Mouse (Mus musculus) Patski (cell line): ENCODE results near the gene Mmel1. TPM values are rescaled to one million over a fixed set of nuclear protein-coding genes. Genes with fewer than 3 reads are reported as not detected.

Experiments used
- ATAC-seq: fragments of 100-300 bp; one replicate; pipeline ENCODE4 v1.8.0; 2021
- CTCF ChIA-PET: fragments of 350-600 bp; sonication (Branson Sonifier 250); formaldehyde crosslinking; loops from one replicate; lab custom pipeline; 2022; ENCODE audit warnings: inconsistent platforms; lab: Charles Lee
- POLR2A ChIA-PET: fragments of 350-600 bp; sonication (Branson Sonifier 250); formaldehyde crosslinking; loops from one replicate; lab custom pipeline; 2022; ENCODE audit warnings: antibody characterized with exemption, inconsistent platforms; lab: Charles Lee
- DNase-seq: peaks from one replicate; pipeline ENCODE4 v3.0.0-alpha.2; 2011; ENCODE audit warnings: low read depth, low spot score
- H3K27me3 ChIP-seq: fragments of 371-371 bp; one replicate; pipeline ENCODE4 v1.5.1; 2021
- CTCF ChIP-seq: fragments of 100-300 bp; IDR thresholded peaks from one replicate; pipeline ENCODE4 v1.5.1; 2021
- in situ Hi-C: fragments of 300-500 bp; cut with MboI; formaldehyde crosslinking; loops from 3 replicates; pipeline ENCODE4 v1.11.1; 2018; ENCODE audit warnings: low pct_unique_long_range_greater_than_20kb, mixed read lengths
- polyA plus RNA-seq: library from polyadenylated mRNA; unstranded; gene quantifications from one replicate; pipeline ENCODE4 v1.2.3, GENCODE M21; 2021

The Mmel1 gene
- polyA plus RNA-seq, 1 experiment from 2014 or later = not detected

GRCm38 (mm10) chr4:154853881-154854280 is 15.5 kb upstream of the Mmel1 start:
- no peak for TF ChIP-seq CTCF
- CTCF ChIA-PET = no interaction called here
- POLR2A ChIA-PET = no interaction called here
- in situ Hi-C loops = no loop called here
- H3K27me3 ChIP-seq = peaks cover 9% of the 10 kb centered on the region
- ATAC-seq (no peak), DNase-seq (no peak)

GRCm38 (mm10) chr4:154854676-154855345 is 14.6 kb upstream of the Mmel1 start:
- TF ChIP-seq CTCF = no peak
- H3K27me3 ChIP-seq = peaks cover 9% of the 10 kb centered on the region
- ATAC-seq = no peak

GRCm38 (mm10) chr4:154855721-154856479 is 13.5 kb upstream of the Mmel1 start:
- ATAC-seq = no peak
- ChIA-PET POLR2A (no interaction called here), CTCF (interaction anchor here (1.4 kb wide), 1 partner anchor 58 kb away, joined by 3 read pairs; no protein-coding TSS in a partner anchor)
- TF ChIP-seq CTCF = no peak
- no peak for DNase-seq
- in situ Hi-C loops = no loop called here
- H3K27me3 ChIP-seq = peaks cover 14% of the 10 kb centered on the region

More at GRCm38 (mm10) chr4:154854676-154855345, 14.6 kb upstream of the Mmel1 start:
- POLR2A ChIA-PET = no interaction called here
- CTCF ChIA-PET = no interaction called here
- no peak for DNase-seq
- in situ Hi-C loops = no loop called here

GRCm38 (mm10) chr4:154856480-154856837 is 12.9 kb upstream of the Mmel1 start:
- POLR2A ChIA-PET = no interaction called here
- ATAC-seq = no peak
- TF ChIP-seq CTCF = no peak
- DNase-seq = no peak
- CTCF ChIA-PET = interaction anchor here (1.4 kb wide), 1 partner anchor 58 kb away, joined by 3 read pairs; no protein-coding TSS in a partner anchor
- in situ Hi-C loops = no loop called here
- H3K27me3 ChIP-seq = peaks cover 19% of the 10 kb centered on the region

- POLR2A ChIA-PET = no interaction called here
- peaks cover 19% of the 10 kb centered on the region for H3K27me3 ChIP-seq
- in situ Hi-C loops = no loop called here
- no peak for ATAC-seq
- TF ChIP-seq CTCF = no peak
- no peak for DNase-seq
- CTCF ChIA-PET = interaction anchor here (1.4 kb wide), 1 partner anchor 59 kb away, joined by 3 read pairs; no protein-coding TSS in a partner anchor
These were observed 12.5 kb upstream of the Mmel1 start for GRCm38 (mm10) chr4:154856882-154857281.

GRCm38 (mm10) chr4:154857366-154858240 is 11.8 kb upstream of the Mmel1 start:
- in situ Hi-C loops = no loop called here
- peaks cover 19% of the 10 kb centered on the region for H3K27me3 ChIP-seq
- ChIA-PET POLR2A (no interaction called here), CTCF (interaction anchor here (1.4 kb wide), 1 partner anchor 60 kb away, joined by 3 read pairs; no protein-coding TSS in a partner anchor)
- TF ChIP-seq CTCF = no peak
- no peak for DNase-seq
- no peak for ATAC-seq

GRCm38 (mm10) chr4:154858601-154859000 is 10.8 kb upstream of the Mmel1 start:
- in situ Hi-C loops = no loop called here
- peaks cover 19% of the 10 kb centered on the region for H3K27me3 ChIP-seq
- ChIA-PET POLR2A (no interaction called here), CTCF (no interaction called here)
- ATAC-seq (no peak), DNase-seq (no peak)
- TF ChIP-seq CTCF = no peak

GRCm38 (mm10) chr4:154861967-154862366 is 7.4 kb upstream of the Mmel1 start:
- DNase-seq (no peak), ATAC-seq (no peak)
- TF ChIP-seq CTCF = no peak
- in situ Hi-C loops = no loop called here
- H3K27me3 ChIP-seq = peaks cover 10% of the 10 kb centered on the region
- CTCF ChIA-PET = no interaction called here
- POLR2A ChIA-PET = no interaction called here

GRCm38 (mm10) chr4:154863436-154863935 is 5.9 kb upstream of the Mmel1 start:
- no peak for ATAC-seq
- CTCF ChIA-PET = no interaction called here
- POLR2A ChIA-PET = no interaction called here
- in situ Hi-C loops = no loop called here
- H3K27me3 ChIP-seq = peaks cover 14% of the 10 kb centered on the region
- DNase-seq = no peak
- no peak for TF ChIP-seq CTCF

GRCm38 (mm10) chr4:154864271-154864771 is 5.1 kb upstream of the Mmel1 start:
- POLR2A ChIA-PET = no interaction called here
- DNase-seq = no peak
- CTCF ChIA-PET = no interaction called here
- ATAC-seq = no peak
- no peak for TF ChIP-seq CTCF
- H3K27me3 ChIP-seq = peaks cover 14% of the 10 kb centered on the region
- in situ Hi-C loops = no loop called here
